Mouse (Mus musculus) spleen, postnatal 4 days (tissue): ENCODE results near the gene Snx3.

Experiments used
- DNase-seq, 2 experiments: peaks; one replicate each; pipeline ENCODE4 v3.0.0; 2022; ENCODE audit warnings: low spot score in 2 of 2

Gene Snx3

GRCm38 (mm10) chr10:42578281-42578675 is 76.4 kb downstream of the Snx3 start:
- DNase-seq = no peak

- DNase-seq = no peak
Measured at GRCm38 (mm10) chr10:42578698-42579474, 77.1 kb downstream of the Snx3 start.

- DNase-seq = no peak
Measured at GRCm38 (mm10) chr10:42579475-42580130, 77.8 kb downstream of the Snx3 start.

GRCm38 (mm10) chr10:42580131-42580950 is 78.5 kb downstream of the Snx3 start:
- no peak for DNase-seq

- no peak for DNase-seq
Measured at GRCm38 (mm10) chr10:42580951-42581277, 79.1 kb downstream of the Snx3 start.

GRCm38 (mm10) chr10:42581694-42582565 is 80.1 kb downstream of the Snx3 start:
- no peak for DNase-seq

- no peak for DNase-seq
Measured at GRCm38 (mm10) chr10:42582566-42583110, 80.8 kb downstream of the Snx3 start.

- DNase-seq = no peak
Measured at GRCm38 (mm10) chr10:42583157-42583872, 81.5 kb downstream of the Snx3 start, which contains the start of the genes Nr2e1 and Ostm1. Nr2e1 (minus strand) TSS chr10:42583632. Ostm1 (plus strand) TSS chr10:42583822.

GRCm38 (mm10) chr10:42583902-42584435 is 82.1 kb downstream of the Snx3 start:
- no peak for DNase-seq

GRCm38 (mm10) chr10:42584436-42584983 is 82.7 kb downstream of the Snx3 start:
- no peak for DNase-seq
